Mouse (Mus musculus) CH12.LX (cell line): Measurements from ENCODE around the gene Mark1. TPM values are rescaled to one million over a fixed set of nuclear protein-coding genes. Genes with fewer than 3 reads are reported as not detected.

ENCODE experiments used
- DNase-seq: peaks from one replicate; pipeline ENCODE4 v3.0.0-alpha.2; 2013; ENCODE audit errors: extremely low read depth
- H3K27ac ChIP-seq: 2 replicates; pipeline ENCODE4 v1.5.1; 2012; ENCODE audit warnings: low read depth, mild to moderate bottlenecking, control low read depth, moderate library complexity; ENCODE audit not compliant: insufficient read depth
- H3K27me3 ChIP-seq: replicated peaks from 2 replicates; pipeline ENCODE3; 2012; ENCODE audit warnings: inconsistent platforms
- H3K36me3 ChIP-seq, 2 experiments: replicated peaks in 1 of 2; 2 replicates each; pipeline versions ENCODE3 to v1.6.1; 2012; ENCODE audit warnings: inconsistent platforms in 1 of 2, low read length in 1 of 2, mild to moderate bottlenecking in 1 of 2, mixed read lengths in 1 of 2, moderate library complexity in 1 of 2; ENCODE audit not compliant: control insufficient read depth in 1 of 2, insufficient read depth in 1 of 2
- H3K4me1 ChIP-seq, 2 experiments: 2 replicates each; pipeline ENCODE4 v1.6.1; 2012; ENCODE audit warnings: inconsistent platforms in 1 of 2, moderate library complexity in 1 of 2; ENCODE audit not compliant: insufficient read depth in 2 of 2, control insufficient read depth in 1 of 2
- H3K4me2 ChIP-seq: 2 replicates; pipeline ENCODE4 v1.6.1; 2012; ENCODE audit warnings: low read depth, mild to moderate bottlenecking, control low read depth; ENCODE audit not compliant: poor library complexity, insufficient read depth, severe bottlenecking
- H3K4me3 ChIP-seq, 3 experiments: fragments of 150-350 bp in 1 of 3; sonication (generic) in 1 of 3; replicated peaks in 1 of 3; 2 replicates each; pipeline versions ENCODE3 to v1.5.1; 2011 to 2012; ENCODE audit warnings: low read depth in 2 of 3, low read length in 2 of 3, mild to moderate bottlenecking in 2 of 3, moderate library complexity in 2 of 3, control low read depth in 1 of 3, improper control_type of control experiment in 1 of 3, inconsistent platforms in 1 of 3, mixed read lengths in 1 of 3; ENCODE audit not compliant: poor library complexity in 1 of 3
- H3K79me2 ChIP-seq: replicated peaks from 2 replicates; pipeline ENCODE4 v1.6.1; 2012; ENCODE audit warnings: mild to moderate bottlenecking, moderate library complexity; ENCODE audit not compliant: control insufficient read depth, poor library complexity, insufficient read depth, severe bottlenecking; ENCODE audit errors: extremely low read depth
- H3K9ac ChIP-seq: 2 replicates; pipeline ENCODE4 v1.6.1; 2012; ENCODE audit warnings: low read depth, mild to moderate bottlenecking, control low read depth, moderate library complexity; ENCODE audit not compliant: insufficient read depth
- H3K9me3 ChIP-seq: replicated peaks from 2 replicates; pipeline ENCODE3; 2012; ENCODE audit warnings: low read length, inconsistent platforms, mixed read lengths
- BHLHE40 ChIP-seq: IDR thresholded peaks from 2 replicates; pipeline ENCODE4 v1.6.1; 2011; ENCODE audit warnings: mild to moderate bottlenecking, low read depth, low read length, improper control_type of control experiment
- CHD1 ChIP-seq: IDR thresholded peaks from 2 replicates; pipeline ENCODE4 v1.6.1; 2012; ENCODE audit warnings: low read depth, low read length, improper control_type of control experiment, inconsistent platforms
- CTCF ChIP-seq, 2 experiments: IDR thresholded peaks in 1 of 2; conservative IDR thresholded peaks in 1 of 2; 2 replicates each; pipeline ENCODE4 v1.5.1; 2011 to 2012; ENCODE audit warnings: low read depth in 2 of 2, low read length in 2 of 2, improper control_type of control experiment in 1 of 2, inconsistent platforms in 1 of 2, mild to moderate bottlenecking in 1 of 2, moderate library complexity in 1 of 2
- E2F4 ChIP-seq: IDR thresholded peaks from 2 replicates; pipeline ENCODE4 v1.6.1; 2011; ENCODE audit warnings: low read depth, low read length, improper control_type of control experiment; ENCODE audit not compliant: insufficient replicate concordance
- ELF1 ChIP-seq: IDR thresholded peaks from 2 replicates; pipeline ENCODE4 v1.6.1; 2014; ENCODE audit warnings: low read depth, mild to moderate bottlenecking, inconsistent platforms, low read length, improper control_type of control experiment
- EP300 ChIP-seq: IDR thresholded peaks from 2 replicates; pipeline ENCODE4 v1.6.1; 2011; ENCODE audit warnings: low read length, improper control_type of control experiment
- ETS1 ChIP-seq: conservative IDR thresholded peaks from 2 replicates; pipeline ENCODE4 v1.6.1; 2012; ENCODE audit warnings: low read depth, mild to moderate bottlenecking, inconsistent platforms, low read length, improper control_type of control experiment, moderate library complexity
- GABPA ChIP-seq: IDR thresholded peaks from 2 replicates; pipeline ENCODE4 v1.6.1; 2012; ENCODE audit warnings: low read depth, low read length, improper control_type of control experiment, inconsistent platforms; ENCODE audit not compliant: insufficient replicate concordance
- JUN ChIP-seq: IDR thresholded peaks from 2 replicates; pipeline ENCODE4 v1.6.1; 2011; ENCODE audit warnings: low read depth, mild to moderate bottlenecking, low read length, improper control_type of control experiment, moderate library complexity; ENCODE audit not compliant: insufficient read depth
- MAFK ChIP-seq: IDR thresholded peaks from 2 replicates; pipeline ENCODE4 v1.6.1; 2011; ENCODE audit warnings: low read length, improper control_type of control experiment; ENCODE audit not compliant: insufficient replicate concordance
- MAX ChIP-seq: IDR thresholded peaks from 2 replicates; pipeline ENCODE4 v1.6.1; 2011; ENCODE audit warnings: low read length, improper control_type of control experiment
- MYC ChIP-seq: IDR thresholded peaks from 2 replicates; pipeline ENCODE4 v1.6.1; 2011; ENCODE audit warnings: low read depth, mild to moderate bottlenecking, improper control_type of control experiment, low read length
- RAD21 ChIP-seq: IDR thresholded peaks from 2 replicates; pipeline ENCODE4 v1.6.1; 2011; ENCODE audit warnings: low read depth, mild to moderate bottlenecking, low read length, improper control_type of control experiment, moderate library complexity
- TBP ChIP-seq: conservative IDR thresholded peaks from 2 replicates; pipeline ENCODE4 v1.6.1; 2011; ENCODE audit warnings: low read depth, low read length, improper control_type of control experiment
- TCF12 ChIP-seq: IDR thresholded peaks from 2 replicates; pipeline ENCODE4 v1.6.1; 2014; ENCODE audit warnings: low read depth, mild to moderate bottlenecking, inconsistent platforms, low read length, improper control_type of control experiment
- UBTF ChIP-seq: IDR thresholded peaks from 2 replicates; pipeline ENCODE4 v1.6.1; 2012; ENCODE audit warnings: low read depth, mild to moderate bottlenecking, inconsistent platforms, low read length, improper control_type of control experiment, moderate library complexity
- USF1 ChIP-seq: IDR thresholded peaks from 2 replicates; pipeline ENCODE4 v1.6.1; 2014; ENCODE audit warnings: low read depth, mild to moderate bottlenecking, inconsistent platforms, low read length, improper control_type of control experiment
- USF2 ChIP-seq: conservative IDR thresholded peaks from 2 replicates; pipeline ENCODE4 v1.6.1; 2011; ENCODE audit warnings: low read depth, low read length, improper control_type of control experiment
- dilution Hi-C: fragments of 300-500 bp; cut with MboI; formaldehyde crosslinking; loops from 2 replicates; pipeline ENCODE4 v1.14.3; 2020; ENCODE audit warnings: low sequenced_read_pairs; ENCODE audit not compliant: extremely low pct_unique_long_range_greater_than_20kb, extremely low pct_ligation_motif_present
- in situ Hi-C: fragments of 300-500 bp; cut with MboI; formaldehyde crosslinking; loops from 3 replicates; pipeline ENCODE4 v1.14.3; 2019; ENCODE audit warnings: low sequenced_read_pairs, low pct_ligation_motif_present, low pct_unique_long_range_greater_than_20kb, mixed read lengths
- polyA plus RNA-seq: library from polyadenylated mRNA; unstranded; fragments of >175 nt; gene quantifications from 2 replicates; pipeline ENCODE4 v1.2.1, GENCODE M21; 2012; ENCODE audit warnings: low read depth; ENCODE audit not compliant: insufficient read length
- total RNA-seq, 2 experiments: library from RNA; depleted of rRNA; stranded (reverse); fragments of 300-350 nt in 1 of 2; fragments of >200 nt in 1 of 2; gene quantifications; 2 replicates each; pipeline ENCODE4 v1.2.3; 2012 to 2014

Gene Mark1
- total and polyA plus RNA-seq, 3 experiments, result not detected

GRCm38 (mm10) chr1:184870646-184871385 lies 128.6 kb downstream of the Mark1 start:
- Histone ChIP-seq H3K9me3 (no peaks in the 10 kb centered on the region), H3K4me3 (no peak overlapping the region), H3K79me2 (no peaks in the 10 kb centered on the region), H3K27me3 (peaks cover 2% of the 10 kb centered on the region), H3K36me3 (no peaks in the 10 kb centered on the region), H3K27ac (no peak overlapping the region), H3K4me2 (no peak overlapping the region), H3K9ac (no peak overlapping the region), H3K4me1 (peaks cover 0 to 12% of the 10 kb centered on the region in 2 experiments; a peak in 2 of 4 replicates)
- no peak for DNase-seq
- dilution Hi-C loops (no loop called here), in situ Hi-C loops (no loop called here)
- TF ChIP-seq MAFK (no peak), ELF1 (no peak), CTCF (conservative IDR thresholded peaks at IDR 0.05 in 1 of 2, IDR thresholded peaks at IDR 0.05 in 1 of 2; ENCODE audit: low read depth in 2 of 2, low read length in 2 of 2) (no peak), CHD1 (no peak), TCF12 (no peak), TBP (no peak)

- Histone ChIP-seq H3K9me3 (no peaks in the 10 kb centered on the region), H3K4me1 (peaks cover 0 to 12% of the 10 kb centered on the region in 2 experiments; a peak in 2 of 4 replicates), H3K4me2 (no peak overlapping the region), H3K27ac (no peak overlapping the region), H3K4me3 (no peak overlapping the region), H3K9ac (no peak overlapping the region), H3K79me2 (no peaks in the 10 kb centered on the region), H3K36me3 (no peaks in the 10 kb centered on the region), H3K27me3 (no peaks in the 10 kb centered on the region)
- dilution Hi-C loops (no loop called here), in situ Hi-C loops (no loop called here)
- no peak for TF ChIP-seq CTCF (conservative IDR thresholded peaks at IDR 0.05 in 1 of 2, IDR thresholded peaks at IDR 0.05 in 1 of 2; ENCODE audit: low read depth in 2 of 2, low read length in 2 of 2)
- TF ChIP-seq TCF12, result no peak
- TF ChIP-seq TBP, result no peak
- TF ChIP-seq EP300, result no peak
- TF ChIP-seq UBTF, result no peak
- TF ChIP-seq BHLHE40, result no peak
- no peak for TF ChIP-seq ETS1
- TF ChIP-seq USF1, result no peak
- no peak for TF ChIP-seq RAD21
- TF ChIP-seq MAX, result no peak
- no peak for TF ChIP-seq USF2
- no peak for TF ChIP-seq GABPA
- no peak for TF ChIP-seq MYC
- no peak for TF ChIP-seq JUN
- no peak for TF ChIP-seq E2F4
- no peak for DNase-seq
These were observed 129.3 kb downstream of the Mark1 start for GRCm38 (mm10) chr1:184869939-184870565.
